Mouse (Mus musculus): ENCODE data around the gene Nlgn1. TPM values are rescaled to one million over a fixed set of nuclear protein-coding genes. Genes with fewer than 3 reads are reported as not detected.

Nlgn1 gene
- polyA plus RNA-seq, 1 experiment from 2014 or later, result 13.4 TPM

GRCm38 (mm10) chr3:26181013-26181412, 151.2 kb downstream of the Nlgn1 start:
- no peak overlapping the region for H3K4me3 ChIP-seq
- H3K4me1 ChIP-seq, result no peaks in the 10 kb centered on the region
- ATAC-seq, result no peak
- no peak overlapping the region for H3K27ac ChIP-seq
- WGBS, result 90% methylated on average over 3 of the region's 3 CpGs
- no peak overlapping the region for H3K4me2 ChIP-seq
- H3K27me3 ChIP-seq, result no peaks in the 10 kb centered on the region
- H3K9ac ChIP-seq, result no peak overlapping the region
- no peaks in the 10 kb centered on the region for H3K36me3 ChIP-seq (ENCODE audit: poor library complexity, severe bottlenecking)
- no peaks in the 10 kb centered on the region for H3K9me3 ChIP-seq (replicated peaks)

- no peaks in the 10 kb centered on the region for H3K9me3 ChIP-seq (replicated peaks)
- H3K36me3 ChIP-seq (ENCODE audit: poor library complexity, severe bottlenecking), result no peaks in the 10 kb centered on the region
- WGBS, result 74% methylated on average over 4 of the region's 4 CpGs
- ATAC-seq, result no peak
- no peak overlapping the region for H3K9ac ChIP-seq
- H3K4me1 ChIP-seq, result no peaks in the 10 kb centered on the region
- no peak overlapping the region for H3K4me2 ChIP-seq
- no peak overlapping the region for H3K27ac ChIP-seq
- H3K4me3 ChIP-seq, result no peak overlapping the region
- no peaks in the 10 kb centered on the region for H3K27me3 ChIP-seq
Observed at GRCm38 (mm10) chr3:26175371-26175770, 156.9 kb downstream of the Nlgn1 start.

DNA sequence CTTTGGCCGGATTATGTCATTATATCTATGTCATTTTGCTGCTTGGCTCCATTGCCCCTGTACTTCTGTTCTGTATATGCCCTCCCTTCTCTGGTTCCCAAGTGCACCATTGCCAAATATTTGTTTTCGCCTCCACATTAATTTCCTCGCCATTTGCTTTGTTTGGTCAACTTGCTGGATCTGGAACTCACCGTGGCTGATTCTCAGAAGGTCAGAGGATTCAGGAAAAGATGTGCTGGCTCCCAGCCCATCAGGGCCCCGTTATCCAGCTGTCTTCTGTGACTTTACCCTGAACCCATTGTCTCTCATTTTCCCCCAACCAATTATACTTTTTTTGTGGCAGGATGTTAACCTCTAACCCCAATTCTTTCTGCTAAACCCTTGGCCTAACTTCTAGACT, 158.0 kb downstream of the Nlgn1 start:
- Histone ChIP-seq H3K36me3 (ENCODE audit: poor library complexity, severe bottlenecking) (no peaks in the 10 kb centered on the region), H3K4me2 (no peak overlapping the region), H3K9me3 (replicated peaks) (no peaks in the 10 kb centered on the region), H3K4me1 (no peaks in the 10 kb centered on the region), H3K4me3 (no peak overlapping the region), H3K9ac (no peak overlapping the region), H3K27me3 (no peaks in the 10 kb centered on the region), H3K27ac (no peak overlapping the region)
- WGBS, result 43% methylated on average over 5 of the region's 5 CpGs
- no peak for ATAC-seq

GRCm38 (mm10) chr3:26173613-26174012, 158.6 kb downstream of the Nlgn1 start:
- H3K9me3 ChIP-seq (replicated peaks), result no peaks in the 10 kb centered on the region
- ATAC-seq, result peak; percentile 86
- no peaks in the 10 kb centered on the region for H3K27me3 ChIP-seq
- no peak overlapping the region for H3K4me3 ChIP-seq
- no peaks in the 10 kb centered on the region for H3K4me1 ChIP-seq
- no peak overlapping the region for H3K27ac ChIP-seq
- no peak overlapping the region for H3K9ac ChIP-seq
- H3K36me3 ChIP-seq (ENCODE audit: poor library complexity, severe bottlenecking), result no peaks in the 10 kb centered on the region
- H3K4me2 ChIP-seq, result no peak overlapping the region
- 16% methylated on average over 3 of the region's 3 CpGs for WGBS

GRCm38 (mm10) chr3:26166711-26167110, 165.5 kb downstream of the Nlgn1 start:
- Histone ChIP-seq H3K4me2 (no peak overlapping the region), H3K4me1 (no peaks in the 10 kb centered on the region), H3K9ac (no peak overlapping the region), H3K27ac (no peak overlapping the region), H3K27me3 (no peaks in the 10 kb centered on the region), H3K9me3 (replicated peaks) (no peaks in the 10 kb centered on the region), H3K4me3 (no peak overlapping the region), H3K36me3 (ENCODE audit: poor library complexity, severe bottlenecking) (no peaks in the 10 kb centered on the region)
- ATAC-seq, result no peak
- 82% methylated on average over 8 of the region's 8 CpGs for WGBS

GRCm38 (mm10) chr3:26153782-26154181, 178.5 kb downstream of the Nlgn1 start:
- Histone ChIP-seq H3K4me2 (peak overlapping the region; percentile 75), H3K9ac (peak overlapping the region; percentile 73), H3K9me3 (replicated peaks) (no peaks in the 10 kb centered on the region), H3K4me3 (peak overlapping the region; percentile 60), H3K27me3 (no peaks in the 10 kb centered on the region), H3K27ac (no peak overlapping the region), H3K36me3 (ENCODE audit: poor library complexity, severe bottlenecking) (no peaks in the 10 kb centered on the region), H3K4me1 (peaks cover 25% of the 10 kb centered on the region)
- peak; percentile 63 for ATAC-seq
- WGBS, result under 1% methylated on average over 9 of the region's 9 CpGs

DNA sequence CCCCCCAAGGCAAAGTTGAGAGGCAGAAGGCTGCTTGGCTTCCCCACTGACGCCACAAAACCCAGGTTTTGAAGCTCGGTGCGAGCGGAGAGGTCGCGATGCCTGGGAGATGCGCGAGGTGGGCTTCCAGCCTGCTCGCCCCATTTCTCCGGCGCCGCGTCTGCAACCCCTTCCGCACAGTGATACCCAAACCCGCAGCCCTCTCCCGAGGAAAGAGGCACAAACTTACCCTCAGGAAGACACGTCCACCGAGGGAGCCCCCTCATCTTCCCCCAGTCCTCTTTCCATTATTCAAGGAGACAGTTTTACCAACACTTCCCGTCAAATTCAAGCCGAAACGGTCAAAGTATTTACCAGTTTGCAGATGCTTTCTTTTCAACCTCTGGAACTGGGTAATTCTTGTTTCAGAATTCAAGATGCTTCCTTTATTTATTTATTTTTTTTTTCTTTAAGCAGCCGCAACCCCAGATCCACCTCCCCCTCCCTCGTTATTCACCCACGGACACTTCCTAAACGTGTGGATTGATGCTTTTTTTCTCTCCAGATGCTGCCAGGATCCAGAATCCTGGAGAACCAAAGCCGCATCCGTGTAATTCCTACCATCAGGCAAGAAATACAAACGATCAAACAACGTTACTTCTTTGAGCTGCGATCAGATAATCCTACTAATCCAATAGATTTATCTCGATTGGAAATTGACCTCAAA, 179.1 kb downstream of the Nlgn1 start:
- WGBS, result under 1% methylated on average over 31 of the region's 31 CpGs
- Histone ChIP-seq H3K4me3 (peak overlapping the region; percentile 60), H3K27ac (peak overlapping the region; percentile 76), H3K4me1 (peaks cover 25% of the 10 kb centered on the region), H3K9ac (peak overlapping the region; percentile 73), H3K4me2 (peak overlapping the region; percentile 75), H3K9me3 (replicated peaks) (no peaks in the 10 kb centered on the region), H3K36me3 (ENCODE audit: poor library complexity, severe bottlenecking) (no peaks in the 10 kb centered on the region), H3K27me3 (no peaks in the 10 kb centered on the region)
- ATAC-seq, result peak; percentile 76

DNA sequence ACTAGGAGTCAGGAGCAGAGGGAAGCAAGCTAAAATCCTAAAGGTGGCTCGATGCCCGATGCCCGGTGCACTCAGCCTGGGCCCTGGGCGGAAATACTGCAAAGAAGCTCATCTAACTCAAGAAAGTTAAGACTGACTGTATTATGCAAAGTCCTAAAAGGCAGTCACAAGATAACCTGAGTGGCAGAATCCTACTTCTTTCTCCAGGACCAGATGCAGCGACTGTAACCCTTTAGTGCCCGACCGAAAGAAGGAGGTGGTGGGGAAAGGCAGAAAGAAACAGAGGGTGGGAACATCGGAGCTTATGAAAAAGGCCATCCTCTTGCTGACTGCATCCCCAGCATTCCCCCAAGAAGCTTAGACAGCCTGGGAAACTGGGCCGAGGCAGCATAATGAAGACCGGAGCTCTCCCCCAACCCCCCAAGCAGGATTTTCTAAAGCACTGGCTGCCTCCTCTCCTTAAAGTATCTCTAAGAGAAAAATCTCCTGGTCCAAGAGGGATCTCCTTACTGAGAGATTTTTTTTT, 179.7 kb downstream of the Nlgn1 start:
- peak overlapping the region; percentile 76 for H3K27ac ChIP-seq
- peak overlapping the region; percentile 73 for H3K9ac ChIP-seq
- H3K36me3 ChIP-seq (ENCODE audit: poor library complexity, severe bottlenecking), result no peaks in the 10 kb centered on the region
- no peaks in the 10 kb centered on the region for H3K9me3 ChIP-seq (replicated peaks)
- peak; percentile 44 for ATAC-seq
- no peaks in the 10 kb centered on the region for H3K27me3 ChIP-seq
- under 1% methylated on average over 10 of the region's 10 CpGs for WGBS
- peak overlapping the region; percentile 75 for H3K4me2 ChIP-seq
- H3K4me3 ChIP-seq, result peak overlapping the region; percentile 60
- peaks cover 25% of the 10 kb centered on the region for H3K4me1 ChIP-seq

DNA sequence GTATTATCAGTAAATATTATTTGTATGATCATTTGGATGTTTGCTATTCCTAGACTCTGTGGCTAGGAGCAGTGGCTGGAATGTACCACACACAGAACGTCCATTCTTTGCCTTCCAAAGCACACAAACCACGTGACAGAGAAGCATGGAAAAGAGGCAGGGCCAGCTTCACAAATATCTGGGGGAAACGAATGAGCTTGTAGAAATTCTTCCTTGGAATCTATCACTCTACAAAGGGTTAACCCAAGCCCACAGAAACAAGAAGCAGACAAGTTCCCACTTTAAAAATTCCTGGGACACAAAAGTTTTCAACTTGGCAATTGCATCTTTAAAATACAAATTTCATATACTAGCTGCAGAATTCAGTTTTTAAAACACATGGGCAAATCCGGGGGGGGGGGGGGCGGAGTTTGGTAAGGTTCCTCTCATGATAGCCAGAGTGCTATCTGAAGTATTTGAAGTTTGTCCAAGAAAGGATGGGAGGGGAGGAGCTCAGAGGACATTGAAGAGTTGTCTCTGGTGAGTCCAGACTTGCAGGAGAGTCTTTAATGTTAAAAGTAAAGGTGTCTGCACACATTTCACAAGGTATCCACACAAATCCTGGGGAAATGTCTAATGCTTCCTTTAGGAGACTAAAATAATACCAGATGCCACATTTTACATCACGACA, 180.8 kb downstream of the Nlgn1 start:
- Histone ChIP-seq H3K27ac (no peak overlapping the region), H3K36me3 (ENCODE audit: poor library complexity, severe bottlenecking) (no peaks in the 10 kb centered on the region), H3K27me3 (no peaks in the 10 kb centered on the region), H3K4me2 (peak overlapping the region; percentile 55), H3K4me1 (peaks cover 30% of the 10 kb centered on the region), H3K4me3 (peak overlapping the region; percentile 60), H3K9ac (0 out of 2 replicates have a peak overlapping the region, but pooled peaks have one; percentile 17), H3K9me3 (replicated peaks) (no peaks in the 10 kb centered on the region)
- peak; percentile 41; the same call in 1 of the 2 replicates for ATAC-seq
- WGBS, result 23% methylated on average over 6 of the region's 6 CpGs

DNA sequence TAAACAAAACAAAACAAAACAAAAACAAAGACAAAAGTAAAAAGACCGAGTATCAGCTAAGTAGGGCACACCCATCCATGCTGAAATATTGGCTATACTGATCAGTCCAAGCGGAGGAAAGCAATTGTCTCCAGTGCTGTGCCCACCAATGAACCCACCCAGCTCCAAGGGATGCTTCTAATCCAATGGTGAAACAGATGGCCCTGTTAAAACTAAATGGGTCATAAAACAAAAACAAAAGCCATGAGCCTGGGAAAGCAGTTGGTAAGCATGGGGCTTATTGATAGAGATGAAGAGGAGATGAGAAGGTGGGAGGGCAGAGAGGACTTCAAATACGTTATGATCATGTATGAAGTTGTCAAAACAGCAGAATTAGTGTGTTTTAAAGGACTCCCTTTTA, 186.1 kb downstream of the Nlgn1 start:
- no peaks in the 10 kb centered on the region for H3K9me3 ChIP-seq (replicated peaks)
- 16% methylated on average over 3 of the region's 3 CpGs for WGBS
- peak; percentile 75 for ATAC-seq
- H3K27me3 ChIP-seq, result no peaks in the 10 kb centered on the region
- H3K9ac ChIP-seq, result no peak overlapping the region
- no peak overlapping the region for H3K4me2 ChIP-seq
- H3K4me3 ChIP-seq, result no peak overlapping the region
- no peak overlapping the region for H3K27ac ChIP-seq
- peaks cover 33% of the 10 kb centered on the region for H3K4me1 ChIP-seq
- no peaks in the 10 kb centered on the region for H3K36me3 ChIP-seq (ENCODE audit: poor library complexity, severe bottlenecking)

- Histone ChIP-seq H3K36me3 (ENCODE audit: poor library complexity, severe bottlenecking) (no peaks in the 10 kb centered on the region), H3K4me1 (peaks cover 25% of the 10 kb centered on the region), H3K4me3 (no peak overlapping the region), H3K4me2 (no peak overlapping the region), H3K27ac (no peak overlapping the region), H3K27me3 (no peaks in the 10 kb centered on the region), H3K9ac (no peak overlapping the region), H3K9me3 (replicated peaks) (no peaks in the 10 kb centered on the region)
- peak; percentile 86 for ATAC-seq
- WGBS, result 18% methylated on average over 5 of the region's 5 CpGs
Observed at GRCm38 (mm10) chr3:26145441-26145840, 186.8 kb downstream of the Nlgn1 start.

GRCm38 (mm10) chr3:26141590-26141989, 190.7 kb downstream of the Nlgn1 start:
- no peak overlapping the region; the same call in 1 of the 2 replicates for H3K27ac ChIP-seq
- peaks cover 11% of the 10 kb centered on the region for H3K4me1 ChIP-seq
- H3K4me2 ChIP-seq, result no peak overlapping the region
- no peaks in the 10 kb centered on the region for H3K36me3 ChIP-seq (ENCODE audit: poor library complexity, severe bottlenecking)
- no peaks in the 10 kb centered on the region for H3K9me3 ChIP-seq (replicated peaks)
- H3K9ac ChIP-seq, result no peak overlapping the region
- ATAC-seq, result peak; percentile 50; the same call in 1 of the 2 replicates
- H3K4me3 ChIP-seq, result no peak overlapping the region
- no peaks in the 10 kb centered on the region for H3K27me3 ChIP-seq
- WGBS, result 74% methylated on average over 3 of the region's 3 CpGs
